Mouse (Mus musculus) small intestine, adult 10 weeks (tissue): ENCODE data around the gene Gm11555. TPM values are rescaled to one million over a fixed set of nuclear protein-coding genes. Genes with fewer than 3 reads are reported as not detected.

Experiments used
- polyA plus RNA-seq: library from polyadenylated mRNA; stranded (reverse); fragments of 350-450 nt; fragmentation: Illumina TruSeq; extraction: RNeasy Lipid Tissue Mini Kit (QIAGEN cat#74804); gene quantifications from one replicate; pipeline ENCODE4 v1.2.3, GENCODE M21; 2014; ENCODE audit warnings: low replicate concordance

The Gm11555 gene
- not detected for polyA plus RNA-seq

GRCm38 (mm10) chr11:99650136-99650535 is at the start of gene Gm11555:
Gene Gm11555, minus strand, starts transcription at chr11:99650236.

GRCm38 (mm10) chr11:99690463-99690862 is 40.4 kb upstream of the Gm11555 start, which contains the start of gene Gm14190:
Gene Gm14190, minus strand, starts transcription at chr11:99690740.

GRCm38 (mm10) chr11:99665860-99666259 is 15.8 kb upstream of the Gm11555 start, which contains the start of gene Krtap4-6:
Gene Krtap4-6, minus strand, starts transcription at chr11:99665960.

GRCm38 (mm10) chr11:99658467-99659010 is 8.5 kb upstream of the Gm11555 start, which contains the start of gene Gm11563:
Gene Gm11563, minus strand, starts transcription at chr11:99658960.

GRCm38 (mm10) chr11:99643635-99644139 is 6.3 kb downstream of the Gm11555 start, which contains the start of gene Krtap4-7:
Gene Krtap4-7, minus strand, starts transcription at chr11:99644089.

GRCm38 (mm10) chr11:99634653-99635134 is 15.3 kb downstream of the Gm11555 start, which contains the start of gene Krtap4-2:
Gene Krtap4-2, minus strand, starts transcription at chr11:99635084.

GRCm38 (mm10) chr11:99628138-99628537 is 21.9 kb downstream of the Gm11555 start, which contains the start of gene Krtap4-1:
Gene Krtap4-1, minus strand, starts transcription at chr11:99628238.

GRCm38 (mm10) chr11:99620335-99620734 is 29.7 kb downstream of the Gm11555 start, which contains the start of gene Gm11562:
Gene Gm11562, minus strand, starts transcription at chr11:99620435.

GRCm38 (mm10) chr11:99614796-99615363 is 35.2 kb downstream of the Gm11555 start, which contains the start of gene Krtap2-4:
Gene Krtap2-4, minus strand, starts transcription at chr11:99614846.

GRCm38 (mm10) chr11:99610089-99610488 is 39.9 kb downstream of the Gm11555 start, which contains the start of gene Gm11937:
Gene Gm11937, minus strand, starts transcription at chr11:99610189.

GRCm38 (mm10) chr11:99603208-99603607 is 46.8 kb downstream of the Gm11555 start, which contains the start of gene Gm11938:
Gene Gm11938, minus strand, starts transcription at chr11:99603308.

Other genes with a start within 250 kb of the Gm11555 start
- gene Krt12, start 228.0 kb downstream of the Gm11555 start, polyA plus RNA-seq: 1.2 TPM
- 924 TPM for gene Krt20, start 212.1 kb downstream of the Gm11555 start, polyA plus RNA-seq
- gene Krt23, start 157.1 kb downstream of the Gm11555 start, polyA plus RNA-seq: 3.3 TPM
- gene Krt39, start 128.9 kb downstream of the Gm11555 start, polyA plus RNA-seq: not detected
- gene Krt40, start 107.1 kb downstream of the Gm11555 start, polyA plus RNA-seq: not detected
- gene Krtap3-3, start 99.4 kb downstream of the Gm11555 start, polyA plus RNA-seq: not detected
- gene Krtap3-2, start 93.4 kb downstream of the Gm11555 start, polyA plus RNA-seq: not detected
- gene Gm11939, start 90.8 kb downstream of the Gm11555 start, polyA plus RNA-seq: not detected
- gene Krtap3-1, start 83.6 kb downstream of the Gm11555 start, polyA plus RNA-seq: not detected
- not detected for gene Krtap1-5, start 69.2 kb downstream of the Gm11555 start, polyA plus RNA-seq
- not detected for gene Krtap1-4, start 66.6 kb downstream of the Gm11555 start, polyA plus RNA-seq
- not detected for gene Krtap1-3, start 58.9 kb downstream of the Gm11555 start, polyA plus RNA-seq
- gene Krtap9-3, start 52.1 kb downstream of the Gm11555 start, polyA plus RNA-seq: not detected
- not detected for gene Gm11938, start 46.9 kb downstream of the Gm11555 start, polyA plus RNA-seq
- not detected for gene Gm11937, start 40.0 kb downstream of the Gm11555 start, polyA plus RNA-seq
- not detected for gene Krtap2-4, start 35.4 kb downstream of the Gm11555 start, polyA plus RNA-seq
- gene Gm11562, start 29.8 kb downstream of the Gm11555 start, polyA plus RNA-seq: not detected
- gene Krtap4-1, start 22.0 kb downstream of the Gm11555 start, polyA plus RNA-seq: not detected
- gene Krtap4-2, start 15.2 kb downstream of the Gm11555 start, polyA plus RNA-seq: not detected
- not detected for gene Krtap4-7, start 6.1 kb downstream of the Gm11555 start, polyA plus RNA-seq
- gene Gm11563, start 8.7 kb upstream of the Gm11555 start, polyA plus RNA-seq: not detected
- gene Krtap4-6, start 15.7 kb upstream of the Gm11555 start, polyA plus RNA-seq: not detected
- not detected for gene Gm14190, start 40.5 kb upstream of the Gm11555 start, polyA plus RNA-seq
- not detected for gene Gm14180, start 84.1 kb upstream of the Gm11555 start, polyA plus RNA-seq
- gene Gm11595, start 122.7 kb upstream of the Gm11555 start, polyA plus RNA-seq: not detected
- not detected for gene Krtap4-8, start 130.5 kb upstream of the Gm11555 start, polyA plus RNA-seq
- gene Krtap4-9, start 135.0 kb upstream of the Gm11555 start, polyA plus RNA-seq: not detected
- not detected for gene Gm11596, start 143.2 kb upstream of the Gm11555 start, polyA plus RNA-seq
- not detected for gene Gm11569, start 148.7 kb upstream of the Gm11555 start, polyA plus RNA-seq
- not detected for gene Gm11554, start 154.2 kb upstream of the Gm11555 start, polyA plus RNA-seq
- gene Krtap4-13, start 159.7 kb upstream of the Gm11555 start, polyA plus RNA-seq: not detected
- not detected for gene Gm11564, start 165.4 kb upstream of the Gm11555 start, polyA plus RNA-seq
- gene 2300003K06Rik, start 187.8 kb upstream of the Gm11555 start, polyA plus RNA-seq: not detected
- not detected for gene Krtap4-16, start 201.4 kb upstream of the Gm11555 start, polyA plus RNA-seq
- gene Gm11568, start 207.7 kb upstream of the Gm11555 start, polyA plus RNA-seq: not detected
- gene Gm11559, start 214.2 kb upstream of the Gm11555 start, polyA plus RNA-seq: not detected
- not detected for gene Krtap9-1, start 223.2 kb upstream of the Gm11555 start, polyA plus RNA-seq
- gene Gm11567, start 229.0 kb upstream of the Gm11555 start, polyA plus RNA-seq: not detected